Mouse (Mus musculus): ENCODE results near the gene Phf10. TPM values are rescaled to one million over a fixed set of nuclear protein-coding genes. Genes with fewer than 3 reads are reported as not detected.
"Not testable (repeated sequence)": the region's sequence is repeated elsewhere in the genome, so short reads cannot be mapped to it uniquely, and the experiment has no call there.

Phf10 gene
- polyA plus RNA-seq, 1 experiment: 23.4 TPM

DNA sequence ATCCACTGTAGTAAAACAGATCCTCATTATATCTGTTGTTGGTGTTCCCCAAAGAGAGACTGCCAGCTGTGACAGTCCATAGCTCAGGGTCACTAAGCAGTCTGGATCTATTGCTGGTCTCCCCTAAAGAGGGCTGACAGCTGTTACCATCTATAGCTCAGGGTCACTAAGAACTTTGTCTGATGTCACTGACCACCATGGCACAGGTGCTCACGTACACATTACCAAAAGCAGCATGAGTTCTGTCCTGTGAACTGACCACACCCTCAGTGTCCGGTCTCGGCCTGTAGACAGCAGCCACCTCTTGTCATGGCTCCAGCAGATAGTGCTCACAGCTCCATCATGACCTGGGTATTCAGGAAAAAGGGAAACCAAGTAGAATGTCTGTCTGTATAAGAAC, 57.9 kb downstream of the Phf10 start:
- H3K4me3 ChIP-seq (ENCODE audit: insufficient read depth, low read depth, low read length): no peak overlapping the region
- no peak for DNase-seq
- H3K27ac ChIP-seq (ENCODE audit: insufficient read depth, low read depth, low read length): no peak overlapping the region
- no peaks in the 10 kb centered on the region for H3K27me3 ChIP-seq (replicated peaks; ENCODE audit: control insufficient read depth, insufficient read depth, low read length)
- H3K4me1 ChIP-seq (ENCODE audit: control insufficient read depth, insufficient read depth, low read length): no peaks in the 10 kb centered on the region
- no peaks in the 10 kb centered on the region for H3K36me3 ChIP-seq (ENCODE audit: control insufficient read depth, insufficient read depth, low read length)
- WGBS: 89% methylated on average over 3 of the region's 3 CpGs
- TF ChIP-seq POLR2A (IDR thresholded peaks at IDR 0.05; ENCODE audit: low read depth, low read length) (no peak), CTCF (conservative IDR thresholded peaks at IDR 0.05; ENCODE audit: insufficient read depth, insufficient read length, low read depth, low read length) (no peak)

DNA sequence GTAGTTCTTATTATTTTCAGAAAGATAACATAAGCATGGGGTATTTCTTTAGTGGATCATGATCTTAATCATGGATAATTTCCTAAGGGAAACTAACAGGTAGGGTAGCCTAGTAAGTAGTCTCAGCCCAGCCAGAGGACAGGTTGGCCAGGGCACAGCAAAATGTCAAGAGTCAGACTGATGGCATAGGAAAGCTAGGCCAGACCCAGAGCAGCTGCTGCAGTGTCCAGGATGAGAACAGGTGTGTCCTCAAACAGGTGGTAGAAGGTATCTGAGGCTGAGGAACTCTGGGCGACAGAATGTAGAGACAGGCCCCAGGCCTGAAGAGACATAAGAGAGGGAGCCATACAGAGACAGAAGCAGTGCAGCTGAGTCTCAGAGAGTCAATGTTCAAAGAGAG, 62.1 kb downstream of the Phf10 start:
- WGBS: 80% methylated on average over 1 of the region's 1 CpGs
- TF ChIP-seq CTCF (conservative IDR thresholded peaks at IDR 0.05; ENCODE audit: insufficient read depth, insufficient read length, low read depth, low read length) (no peak), POLR2A (IDR thresholded peaks at IDR 0.05; ENCODE audit: low read depth, low read length) (no peak)
- Histone ChIP-seq H3K4me1 (ENCODE audit: control insufficient read depth, insufficient read depth, low read length) (no peaks in the 10 kb centered on the region), H3K4me3 (ENCODE audit: insufficient read depth, low read depth, low read length) (no peak overlapping the region), H3K27me3 (replicated peaks; ENCODE audit: control insufficient read depth, insufficient read depth, low read length) (no peaks in the 10 kb centered on the region), H3K36me3 (ENCODE audit: control insufficient read depth, insufficient read depth, low read length) (no peaks in the 10 kb centered on the region), H3K27ac (ENCODE audit: insufficient read depth, low read depth, low read length) (no peak overlapping the region)
- no peak for DNase-seq

- H3K27me3 ChIP-seq (replicated peaks; ENCODE audit: control insufficient read depth, insufficient read depth, low read length); DNase-seq; H3K4me1 ChIP-seq (ENCODE audit: control insufficient read depth, insufficient read depth, low read length); H3K4me3 ChIP-seq (ENCODE audit: insufficient read depth, low read depth, low read length); H3K27ac ChIP-seq (ENCODE audit: insufficient read depth, low read depth, low read length); H3K36me3 ChIP-seq (ENCODE audit: control insufficient read depth, insufficient read depth, low read length): not testable (repeated sequence)
These were observed 66.0 kb downstream of the Phf10 start for GRCm38 (mm10) chr17:14895058-14895457.

Other genes with a start within 250 kb of the Phf10 start
- 4.7 and 5.6 TPM in 2 replicates for gene Wdr27, start 18.1 kb downstream of the Phf10 start, polyA plus RNA-seq (2012; rRNA removed)
- gene 1600012H06Rik, start 18.1 kb downstream of the Phf10 start, polyA plus RNA-seq (2012; rRNA removed): 17.5 and 20.6 TPM in 2 replicates
- gene 9030025P20Rik, start 17.2 kb upstream of the Phf10 start, polyA plus RNA-seq (2012; rRNA removed): 8.8 and 9.4 TPM in 2 replicates
- 0.86 and 1.0 TPM in 2 replicates for gene Gm3417, start 17.5 kb upstream of the Phf10 start, polyA plus RNA-seq (2012; rRNA removed)
- gene Gm3435, start 48.9 kb upstream of the Phf10 start, polyA plus RNA-seq (2012; rRNA removed): 1.6 and 3.7 TPM in 2 replicates
- 40.6 and 42.7 TPM in 2 replicates for gene Ermard, start 79.9 kb upstream of the Phf10 start, polyA plus RNA-seq (2012; rRNA removed)
- gene Tcte3, start 80.2 kb upstream of the Phf10 start, polyA plus RNA-seq (2012; rRNA removed): not detected in 2 replicates
- gene Gm3448, start 80.3 kb upstream of the Phf10 start, polyA plus RNA-seq (2012; rRNA removed): 0.88 and 1.1 TPM in 2 replicates